Mouse (Mus musculus) liver, adult 2 months (tissue): Measurements from ENCODE around the gene Wipf1.

Experiments used
- CTCF ChIP-seq: fragments of 200-500 bp; IDR thresholded peaks from 2 replicates; pipeline ENCODE4 v1.5.1; 2011; ENCODE audit warnings: low read depth, low read length, control low read depth
- POLR2A ChIP-seq: fragments of 200-500 bp; IDR thresholded peaks from 2 replicates; pipeline ENCODE4 v1.6.1; 2011; ENCODE audit warnings: low read length, control low read depth; ENCODE audit not compliant: insufficient read depth; ENCODE audit errors: extremely low read depth

DNA sequence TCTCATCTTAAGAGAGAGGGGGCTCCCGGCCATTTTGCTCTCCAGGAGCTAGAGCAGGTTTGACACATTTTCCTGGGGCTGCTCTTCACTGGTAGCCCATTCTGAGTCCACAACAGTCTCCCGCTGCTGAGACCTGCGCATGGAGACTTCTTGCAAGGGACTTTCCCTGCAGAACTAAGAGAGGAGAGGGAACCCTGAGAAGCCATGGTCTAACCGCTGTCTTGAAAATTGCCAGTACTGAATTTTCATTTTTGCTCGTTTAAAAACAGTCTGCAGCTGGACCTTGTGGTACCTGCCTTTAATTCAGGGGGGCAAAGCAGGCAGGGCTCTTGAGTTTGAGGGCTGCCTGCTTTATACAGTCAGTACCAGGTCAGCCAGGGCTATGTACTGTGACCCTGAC lies 60.5 kb downstream of the Wipf1 start:
- TF ChIP-seq POLR2A (no peak), CTCF (no peak)
